In genomic region chr16:18036425-18036955, GRCm38 (mm10) we compare ENCODE assay signal across 8 mouse cellular contexts. TPM values are rescaled to one million over a fixed set of nuclear protein-coding genes. Genes with fewer than 3 reads are reported as not detected.
DNase-seq lines count a peak whose midpoint lies in the region; ATAC-seq and TF ChIP-seq lines count a peak whose summit lies in the region.

No protein-coding gene starts in this region.

- TF ChIP-seq CTCF in embryonic fibroblast, embryonic 13.5 days (IDR thresholded peaks at IDR 0.05; ENCODE audit: borderline replicate concordance, insufficient read depth, low read length), result peak; percentile 35; the same call in 1 of the 2 replicates

- H3K4me1 ChIP-seq in embryonic fibroblast, embryonic 13.5 days (ENCODE audit: control insufficient read depth, insufficient read depth, low read length), result no peaks in the 10 kb centered on the region
- 0 out of 2 replicates have a peak, but pooled peaks cover 2% of the 10 kb centered on the region for H3K4me1 ChIP-seq in intestine, embryonic 15.5 days (replicated peaks)
- peaks cover 7% of the 10 kb centered on the region for H3K4me1 ChIP-seq in liver, embryonic 13.5 days (replicated peaks)
- H3K4me1 ChIP-seq in neural tube, embryonic 14.5 days (ENCODE audit: control insufficient read depth, insufficient read depth, low read length), result no peaks in the 10 kb centered on the region

- H3K36me3 ChIP-seq in intestine, embryonic 15.5 days, result no peaks in the 10 kb centered on the region
- no peaks in the 10 kb centered on the region for H3K36me3 ChIP-seq in liver, embryonic 13.5 days
- H3K36me3 ChIP-seq in neural tube, embryonic 14.5 days (ENCODE audit: control insufficient read depth, insufficient read depth, low read length), result no peaks in the 10 kb centered on the region

- TF ChIP-seq POLR2A in embryonic fibroblast, embryonic 13.5 days (IDR thresholded peaks at IDR 0.05; ENCODE audit: low read depth, low read length), result no peak

- H3K4me3 ChIP-seq in embryonic fibroblast, embryonic 13.5 days (ENCODE audit: insufficient read depth, low read length), result no peak overlapping the region
- no peak overlapping the region for H3K4me3 ChIP-seq in intestine, embryonic 15.5 days (replicated peaks)
- no peak overlapping the region for H3K4me3 ChIP-seq in liver, embryonic 13.5 days (replicated peaks)
- no peak overlapping the region for H3K4me3 ChIP-seq in neural tube, embryonic 14.5 days (ENCODE audit: low read depth, low read length)

- peak; percentile 86 for ATAC-seq in intestine, embryonic 15.5 days
- peak; percentile 82 for ATAC-seq in liver, embryonic 13.5 days (ENCODE audit: low read depth)
- 0 out of 2 replicates have a peak, but pooled peaks have one; percentile 31 for ATAC-seq in neural tube, embryonic 14.5 days (ENCODE audit: low read depth)

- H3K9ac ChIP-seq in intestine, embryonic 15.5 days, result no peak overlapping the region
- H3K9ac ChIP-seq in liver, embryonic 13.5 days, result no peak overlapping the region
- H3K9ac ChIP-seq in neural tube, embryonic 14.5 days (replicated peaks; ENCODE audit: low read depth, low read length), result no peak overlapping the region

- no peak overlapping the region for H3K4me2 ChIP-seq in intestine, embryonic 15.5 days (replicated peaks)
- H3K4me2 ChIP-seq in liver, embryonic 13.5 days, result no peak overlapping the region
- H3K4me2 ChIP-seq in neural tube, embryonic 14.5 days (ENCODE audit: low read depth, low read length), result no peak overlapping the region

- H3K9me3 ChIP-seq in intestine, embryonic 15.5 days, result no peaks in the 10 kb centered on the region
- no peaks in the 10 kb centered on the region for H3K9me3 ChIP-seq in liver, embryonic 13.5 days (replicated peaks)
- H3K9me3 ChIP-seq in neural tube, embryonic 14.5 days (ENCODE audit: control insufficient read depth, low read length), result no peaks in the 10 kb centered on the region

- no peak overlapping the region for H3K27ac ChIP-seq in embryonic fibroblast, embryonic 13.5 days (ENCODE audit: insufficient read depth, low read length)
- H3K27ac ChIP-seq in intestine, embryonic 15.5 days, result no peak overlapping the region
- no peak overlapping the region for H3K27ac ChIP-seq in liver, embryonic 13.5 days
- no peak overlapping the region for H3K27ac ChIP-seq in neural tube, embryonic 14.5 days (ENCODE audit: low read depth, low read length)

- DNase-seq in right cerebral cortex, adult 2 months (ENCODE audit: low spot score in 2 of 2), result peak; percentile 58 to 66
- DNase-seq in right cerebral cortex, postnatal 36 days (ENCODE audit: low spot score in 2 of 2), result no peak
- DNase-seq in adipocyte (ENCODE audit: low spot score), result peak; percentile 73
- DNase-seq in liver, embryonic 13.5 days, result peak; percentile 87
- DNase-seq in urinary bladder, postnatal 25 days (ENCODE audit: low spot score), result peak; percentile 43

- WGBS in intestine, embryonic 15.5 days, result 19% methylated on average over 16 of the region's 16 CpGs
- WGBS in liver, embryonic 13.5 days (ENCODE audit: insufficient replicate concordance), result 8% methylated on average over 16 of the region's 16 CpGs
- WGBS in neural tube, embryonic 14.5 days, result 11% methylated on average over 16 of the region's 16 CpGs

- H3K27me3 ChIP-seq in intestine, embryonic 15.5 days (replicated peaks), result no peaks in the 10 kb centered on the region
- 0 out of 2 replicates have a peak, but pooled peaks cover 16% of the 10 kb centered on the region for H3K27me3 ChIP-seq in liver, embryonic 13.5 days
- H3K27me3 ChIP-seq in neural tube, embryonic 14.5 days (ENCODE audit: control insufficient read depth, insufficient read depth, low read length), result no peaks in the 10 kb centered on the region

RNA-seq across cellular contexts. Expression of gene Dgcr6, which starts 16.2 kb away (rescaled TPM):
- polyA plus RNA-seq in embryonic fibroblast, embryonic 13.5 days (2011; ENCODE audit: insufficient read length, low read depth, missing spikeins), result 26.1 and 34.5 TPM in 2 replicates
- 71.2 and 75.7 TPM in 2 replicates for polyA plus RNA-seq in intestine, embryonic 15.5 days (2015; fragmentation: Nextera tagmentation; extraction: Ambion mirVana)
- 29.0 and 29.1 TPM in 2 replicates for polyA plus RNA-seq in liver, embryonic 13.5 days (2015; fragmentation: Nextera tagmentation; extraction: Ambion mirVana)
- 155 and 174 TPM in 2 replicates for polyA plus RNA-seq in neural tube, embryonic 14.5 days (2014; fragmentation: Nextera tagmentation; extraction: Ambion mirVana)

RNA-seq across cellular contexts. Expression of gene Prodh, which starts 53.5 kb away (rescaled TPM):
- 0.70 and 0.80 TPM in 2 replicates for polyA plus RNA-seq in embryonic fibroblast, embryonic 13.5 days (2011; ENCODE audit: insufficient read length, low read depth, missing spikeins)
- polyA plus RNA-seq in intestine, embryonic 15.5 days (2015; fragmentation: Nextera tagmentation; extraction: Ambion mirVana), result 15.0 and 19.9 TPM in 2 replicates
- 5.2 and 5.9 TPM in 2 replicates for polyA plus RNA-seq in liver, embryonic 13.5 days (2015; fragmentation: Nextera tagmentation; extraction: Ambion mirVana)
- polyA plus RNA-seq in neural tube, embryonic 14.5 days (2014; fragmentation: Nextera tagmentation; extraction: Ambion mirVana), result 2.2 and 2.5 TPM in 2 replicates

RNA-seq across cellular contexts. Expression of gene Vpreb2, which starts 56.3 kb away (rescaled TPM):
- not detected in 2 replicates for polyA plus RNA-seq in embryonic fibroblast, embryonic 13.5 days (2011; ENCODE audit: insufficient read length, low read depth, missing spikeins)
- polyA plus RNA-seq in intestine, embryonic 15.5 days (2015; fragmentation: Nextera tagmentation; extraction: Ambion mirVana), result 0.37 TPM in 1 of 2 replicates, not detected in the other
- polyA plus RNA-seq in liver, embryonic 13.5 days (2015; fragmentation: Nextera tagmentation; extraction: Ambion mirVana), result 0.30 TPM in 1 of 2 replicates, not detected in the other
- polyA plus RNA-seq in neural tube, embryonic 14.5 days (2014; fragmentation: Nextera tagmentation; extraction: Ambion mirVana), result not detected in 2 replicates

Comparison
In these comparisons a context has a peak if more than half of its experiments do, and no peak if none do; other contexts are left out.
1. DNase-seq: peak in right cerebral cortex, adult 2 months (2 of 2), adipocyte (single experiment), liver, embryonic 13.5 days (single experiment) and urinary bladder, postnatal 25 days (single experiment); none in right cerebral cortex, postnatal 36 days (0 of 2).
2. ATAC-seq: peak in every context shown above with its lines; median percentile 86 in intestine, embryonic 15.5 days; 82 in liver, embryonic 13.5 days; 31 in neural tube, embryonic 14.5 days.